Mouse (Mus musculus): ENCODE data around the gene Ywhae. TPM values are rescaled to one million over a fixed set of nuclear protein-coding genes. Genes with fewer than 3 reads are reported as not detected.
A peak's percentile ranks its signal among the peaks of the same experiment; 100 is the strongest.

Ywhae gene
- total RNA-seq, 2 experiments from 2014 or later = 231 to 494 TPM

DNA sequence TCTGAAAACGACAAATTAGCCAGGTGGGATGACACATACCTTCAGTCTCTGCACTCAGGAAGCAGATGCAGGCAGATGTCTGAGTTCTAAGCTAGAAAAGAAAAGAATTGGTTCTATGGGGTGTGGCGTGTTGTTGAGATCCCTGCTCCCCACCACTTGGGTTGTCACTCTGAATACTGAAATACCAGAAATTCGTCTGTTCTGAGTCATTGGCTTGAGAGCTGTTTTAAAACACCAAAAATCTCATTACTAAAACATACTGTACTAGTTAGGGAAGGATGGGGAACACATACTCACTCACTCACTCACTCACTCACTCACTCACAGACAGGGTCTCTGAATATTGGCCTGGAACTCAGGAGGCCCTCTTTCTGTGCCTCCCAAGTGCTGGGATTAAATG, 4.3 kb downstream of the Ywhae start:
- ATAC-seq (ENCODE audit: poor library complexity, severe bottlenecking) = no peak

GRCm38 (mm10) chr11:75737806-75738476, 5.3 kb downstream of the Ywhae start:
- no peak; the same call in 1 of the 2 replicates for ATAC-seq (ENCODE audit: poor library complexity, severe bottlenecking)

GRCm38 (mm10) chr11:75738477-75738821, 5.8 kb downstream of the Ywhae start:
- ATAC-seq (ENCODE audit: poor library complexity, severe bottlenecking) = no peak

- no peak for ATAC-seq (ENCODE audit: poor library complexity, severe bottlenecking)
Measured at GRCm38 (mm10) chr11:75740204-75740603, 7.5 kb downstream of the Ywhae start.

DNA sequence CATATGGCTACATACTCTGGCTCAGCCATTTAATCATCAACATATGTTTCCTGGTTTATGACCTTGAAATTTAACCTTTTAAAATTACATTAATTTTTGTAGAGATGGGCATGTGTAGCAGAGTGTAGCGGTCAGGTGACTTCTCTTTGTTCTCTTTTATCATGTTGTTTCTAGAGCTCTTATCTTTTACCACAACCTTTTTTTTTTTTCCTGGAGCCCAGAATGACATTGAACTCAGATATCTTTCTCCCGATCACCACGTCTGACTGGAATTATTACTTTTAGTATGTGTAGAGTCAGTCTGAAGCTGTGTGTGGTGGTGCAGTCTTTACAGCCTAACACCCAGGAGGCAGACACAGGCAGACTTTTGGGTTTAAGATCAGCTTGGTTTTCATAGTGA, 8.9 kb downstream of the Ywhae start:
- no peak for ATAC-seq (ENCODE audit: poor library complexity, severe bottlenecking)

DNA sequence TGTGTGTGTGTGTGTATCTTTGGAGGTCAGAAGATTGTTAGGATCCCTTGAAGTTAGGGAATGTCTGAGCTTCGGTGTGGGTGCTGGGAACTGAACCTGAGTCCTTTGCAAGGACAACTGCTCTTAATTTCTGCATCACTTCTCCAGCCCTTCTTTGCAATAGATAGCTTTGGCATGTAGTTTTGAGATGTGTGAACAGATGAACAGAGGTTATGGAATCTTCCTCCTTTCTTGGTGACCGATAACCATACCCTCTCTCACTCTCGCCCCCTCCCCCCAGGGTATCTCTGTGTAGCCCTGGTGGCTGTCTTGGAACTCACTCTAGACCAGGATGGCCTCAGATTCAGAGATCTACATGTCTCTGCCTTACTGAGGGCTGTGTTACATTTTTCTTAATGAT, 12.1 kb downstream of the Ywhae start:
- ATAC-seq (ENCODE audit: poor library complexity, severe bottlenecking) = no peak

DNA sequence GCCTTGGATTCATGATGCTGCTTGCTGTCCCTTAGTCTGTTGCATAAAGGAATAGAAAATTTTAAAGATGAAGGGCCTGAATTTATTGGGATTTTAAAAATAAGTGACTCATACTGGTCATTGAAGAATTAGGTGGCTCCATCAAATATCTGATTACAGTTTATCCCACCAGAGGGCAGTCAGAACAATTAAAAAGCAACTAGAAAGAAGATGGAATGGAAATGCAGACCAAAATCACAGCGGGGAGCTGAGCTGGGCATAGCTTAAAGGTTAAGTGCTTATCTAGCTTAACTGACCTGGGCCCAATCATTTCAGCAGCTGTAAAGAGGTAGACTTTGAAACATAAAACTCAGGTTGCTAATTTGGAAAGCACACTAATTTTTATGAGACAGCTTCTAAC, 17.9 kb downstream of the Ywhae start:
- ATAC-seq (ENCODE audit: poor library complexity, severe bottlenecking) = no peak

DNA sequence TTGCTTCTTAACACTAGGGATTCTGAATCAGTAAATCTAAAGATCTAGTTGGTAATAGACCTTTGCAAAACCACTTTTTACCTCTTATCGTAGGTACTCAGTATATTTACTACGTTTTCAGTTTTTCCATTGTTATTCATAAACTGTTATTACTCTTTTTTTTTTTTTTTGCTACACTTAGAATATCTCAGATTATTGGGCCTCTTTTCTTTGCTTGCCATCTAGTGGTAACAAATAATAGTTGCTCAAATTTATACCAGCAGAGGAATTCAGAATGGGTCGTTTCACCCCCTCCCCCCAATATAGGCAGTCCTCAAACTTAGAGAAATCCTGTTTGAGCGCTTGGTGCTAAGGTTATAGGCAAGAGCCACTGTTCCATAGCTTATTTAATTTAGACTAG, 18.4 kb downstream of the Ywhae start:
- ATAC-seq (ENCODE audit: poor library complexity, severe bottlenecking) = no peak

DNA sequence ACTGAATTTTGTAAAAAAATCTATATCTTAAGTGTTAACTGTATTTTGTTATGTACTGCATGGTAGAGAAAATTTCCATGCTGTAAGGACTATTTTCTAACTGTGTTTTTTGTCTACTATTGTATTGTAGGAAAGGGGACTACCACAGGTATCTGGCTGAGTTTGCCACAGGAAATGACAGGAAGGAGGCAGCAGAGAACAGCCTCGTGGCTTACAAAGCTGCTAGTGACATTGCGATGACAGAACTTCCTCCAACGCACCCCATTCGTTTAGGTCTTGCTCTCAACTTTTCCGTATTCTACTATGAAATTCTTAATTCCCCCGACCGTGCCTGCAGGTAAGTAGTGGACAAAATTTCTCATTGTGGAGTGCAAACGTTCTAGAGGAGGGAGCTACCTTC, 24.0 kb downstream of the Ywhae start:
- ATAC-seq (ENCODE audit: poor library complexity, severe bottlenecking) = no peak

DNA sequence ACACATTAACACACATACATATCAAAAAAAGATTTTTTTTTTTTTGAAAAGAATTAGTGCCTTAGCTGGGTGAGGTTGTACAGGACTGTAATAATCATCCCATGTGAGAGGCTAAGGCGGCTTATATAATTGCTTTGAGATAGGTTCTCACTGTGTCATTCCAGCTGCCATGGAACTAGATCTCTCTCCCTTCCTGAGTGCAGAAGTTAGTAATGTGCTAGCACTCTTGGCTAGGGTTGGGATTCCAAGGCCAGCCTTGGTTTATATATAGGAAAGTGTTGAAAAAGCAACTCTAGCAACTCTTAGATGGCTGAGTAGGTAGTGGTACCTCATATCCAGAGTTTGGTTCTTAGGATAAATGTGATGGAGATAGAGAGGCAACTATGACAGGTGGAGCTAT, 25.9 kb downstream of the Ywhae start:
- ATAC-seq (ENCODE audit: poor library complexity, severe bottlenecking) = no peak

- no peak for ATAC-seq (ENCODE audit: poor library complexity, severe bottlenecking)
Measured at GRCm38 (mm10) chr11:75760785-75761184, 28.1 kb downstream of the Ywhae start.

- ATAC-seq (ENCODE audit: poor library complexity, severe bottlenecking) = no peak
Measured at GRCm38 (mm10) chr11:75762708-75763107, 30.0 kb downstream of the Ywhae start.

GRCm38 (mm10) chr11:75764521-75765023, 31.9 kb downstream of the Ywhae start:
- no peak for ATAC-seq (ENCODE audit: poor library complexity, severe bottlenecking)

DNA sequence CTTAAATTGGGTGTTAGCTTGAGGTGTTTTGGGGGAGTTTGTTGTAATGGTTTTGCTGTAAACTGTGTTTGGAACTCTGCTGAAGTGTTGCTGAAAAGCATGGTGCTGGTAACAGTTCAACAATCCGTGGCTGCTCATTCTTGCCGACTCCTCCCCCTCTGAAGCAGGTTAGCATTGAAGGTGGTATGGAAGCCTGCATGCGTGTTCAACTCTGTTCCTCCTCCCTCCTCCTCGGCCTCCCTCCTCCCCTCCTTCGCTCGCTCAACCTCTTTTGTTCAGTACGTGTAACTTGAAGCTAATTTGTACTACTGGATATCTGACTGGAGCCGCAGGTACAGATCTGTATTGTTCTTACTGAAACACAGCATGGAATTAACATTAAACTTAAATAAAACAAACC, 32.5 kb downstream of the Ywhae start:
- ATAC-seq (ENCODE audit: poor library complexity, severe bottlenecking) = no peak

DNA sequence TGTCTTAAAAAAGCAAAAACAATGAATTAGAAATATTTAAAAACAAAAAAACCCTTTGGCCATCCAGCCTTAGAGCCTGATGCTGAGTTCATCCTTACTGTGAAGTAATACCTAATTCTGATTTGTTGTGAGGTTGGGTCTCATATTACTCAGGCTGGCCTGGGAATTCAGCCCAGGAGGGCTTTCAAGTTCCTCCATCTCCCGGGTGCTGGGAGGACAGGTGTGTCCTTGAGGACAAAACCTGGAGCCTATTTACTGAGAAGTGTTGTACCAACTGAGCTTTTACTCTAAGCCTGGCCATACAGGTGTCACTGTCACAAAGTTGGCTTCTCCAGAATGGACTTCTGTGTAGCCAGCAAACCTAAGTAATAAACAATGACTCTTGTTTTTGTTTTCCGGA, 34.3 kb downstream of the Ywhae start:
- ATAC-seq (ENCODE audit: poor library complexity, severe bottlenecking) = no peak

- ATAC-seq (ENCODE audit: poor library complexity, severe bottlenecking) = no peak
Measured at GRCm38 (mm10) chr11:75768091-75768989, 35.7 kb downstream of the Ywhae start.

GRCm38 (mm10) chr11:75769206-75769605, 36.5 kb downstream of the Ywhae start:
- peak; percentile 99 for ATAC-seq (ENCODE audit: poor library complexity, severe bottlenecking)

- ATAC-seq (ENCODE audit: poor library complexity, severe bottlenecking) = no peak
Measured at GRCm38 (mm10) chr11:75772562-75772961, 39.9 kb downstream of the Ywhae start.

DNA sequence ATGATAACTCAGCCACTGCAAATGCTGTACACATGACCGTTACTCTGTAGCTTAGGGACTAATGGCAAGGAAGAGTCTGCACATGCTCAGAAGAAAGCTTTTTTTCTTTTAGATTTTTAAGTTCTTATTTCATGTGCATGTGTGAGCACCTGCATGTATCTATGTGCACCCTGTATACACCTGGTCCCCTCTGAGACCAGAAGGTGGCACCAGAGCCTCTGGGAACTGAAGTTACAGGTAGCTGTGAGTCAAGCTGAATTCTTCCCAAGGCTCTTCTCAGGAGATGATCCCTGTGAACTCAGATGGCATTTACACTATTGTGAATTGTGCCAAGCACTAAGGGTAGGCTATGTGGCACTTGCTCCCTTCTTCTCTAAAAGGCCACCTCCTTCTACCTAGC, 43.2 kb downstream of the Ywhae start:
- ATAC-seq (ENCODE audit: poor library complexity, severe bottlenecking) = no peak

- ATAC-seq (ENCODE audit: poor library complexity, severe bottlenecking) = no peak
Measured at GRCm38 (mm10) chr11:75781919-75782318, 49.2 kb downstream of the Ywhae start.

GRCm38 (mm10) chr11:75783799-75784198, 51.1 kb downstream of the Ywhae start:
- ATAC-seq (ENCODE audit: poor library complexity, severe bottlenecking) = no peak

DNA sequence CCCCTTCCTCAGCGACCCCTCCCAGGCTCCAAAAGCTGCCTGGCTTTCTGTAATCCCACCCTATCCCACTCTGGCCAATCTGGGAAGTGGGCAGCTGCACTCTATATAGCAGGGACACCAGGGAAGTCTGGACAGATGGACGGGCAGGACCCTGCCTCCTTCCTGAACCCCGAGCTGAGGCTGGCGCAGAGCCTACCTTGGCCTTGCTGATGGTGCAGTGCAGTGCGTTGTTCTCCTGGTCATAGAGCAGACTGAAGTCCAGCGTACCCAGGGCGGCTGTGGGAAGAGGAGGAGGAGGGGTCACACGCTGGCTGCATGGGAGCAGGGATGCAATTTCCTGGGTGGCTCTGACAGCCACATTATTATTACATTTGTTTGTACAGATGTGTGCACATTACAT, 53.2 kb downstream of the Ywhae start:
- ATAC-seq (ENCODE audit: poor library complexity, severe bottlenecking) = no peak
